Mouse (Mus musculus): ENCODE data around the gene Pea15a. TPM values are rescaled to one million over a fixed set of nuclear protein-coding genes. Genes with fewer than 3 reads are reported as not detected.
"Not testable (repeated sequence)": the region's sequence is repeated elsewhere in the genome, so short reads cannot be mapped to it uniquely, and the experiment has no call there.

The Pea15a gene
- polyA plus RNA-seq (2015; fragmentation: Nextera tagmentation; extraction: Ambion mirVana), result 136 and 153 TPM in 2 replicates

DNA sequence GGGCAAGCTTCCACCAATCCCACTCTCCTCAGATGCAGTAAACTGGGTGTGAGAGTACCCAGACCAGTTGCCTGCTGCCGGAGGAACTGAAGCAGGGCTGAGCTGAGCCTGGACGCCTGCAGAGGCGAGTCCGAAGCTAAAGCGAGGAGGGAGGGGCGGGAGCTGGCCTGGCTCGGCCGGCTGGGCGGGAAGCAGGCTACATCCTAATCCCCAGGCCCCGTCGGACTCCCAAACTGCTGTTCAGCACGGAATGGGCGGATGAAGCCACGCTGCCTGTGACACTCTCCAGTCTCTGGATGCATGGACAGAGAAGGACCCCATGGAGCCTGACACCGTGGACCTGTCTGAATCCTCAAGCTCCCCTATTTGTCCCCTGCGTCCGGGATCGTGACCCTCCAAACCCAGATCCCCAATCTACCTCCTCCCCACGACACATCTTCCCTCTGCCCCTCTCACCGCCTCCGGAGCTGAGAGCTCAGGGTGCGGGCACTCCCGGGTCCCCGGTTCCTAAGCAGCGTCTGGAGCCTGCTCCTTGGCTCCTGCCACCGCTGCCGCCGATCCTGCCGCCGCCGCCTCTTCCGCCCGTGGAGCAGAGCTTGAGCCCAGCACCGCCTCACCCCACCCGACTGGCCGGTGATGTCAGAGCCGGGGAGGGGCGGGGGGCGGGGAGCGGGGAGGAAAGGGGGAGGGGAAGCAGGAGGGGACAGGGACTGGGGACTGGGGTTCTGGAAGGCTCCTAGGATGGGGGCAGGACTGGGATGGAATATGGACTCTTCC lies at the start of gene Pea15a:
Pea15a (minus strand) TSS at position 664 of the 777 bp plus-strand sequence.
- H3K36me3 ChIP-seq, result peaks cover 8% of the 10 kb centered on the region
- peak; percentile 81 for ATAC-seq (ENCODE audit: insufficient number of reproducible peaks, low FRiP score, low TSS enrichment, low read depth)
- H3K4me1 ChIP-seq, result peaks cover 56% of the 10 kb centered on the region

DNA sequence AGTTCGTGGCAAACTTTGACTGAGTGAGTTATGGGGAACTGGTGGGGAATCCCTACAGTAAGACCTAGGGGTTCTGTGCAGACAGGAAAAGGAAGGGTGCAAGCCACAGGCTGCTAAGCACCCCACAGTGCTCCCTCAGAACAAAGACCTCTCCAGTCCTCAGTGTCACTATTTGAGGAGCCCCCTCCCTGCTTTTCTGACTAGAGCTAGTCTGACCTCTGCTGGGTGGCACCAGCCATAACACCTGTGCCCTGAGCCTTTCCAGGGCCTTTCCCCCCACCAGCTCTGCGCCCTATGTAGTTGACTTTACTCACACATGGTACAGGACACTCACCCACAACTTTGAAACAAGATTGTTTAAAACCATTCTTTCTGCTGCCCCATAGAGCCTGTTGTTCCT lies 41.1 kb upstream of the Pea15a start:
- Histone ChIP-seq H3K9ac (no peak overlapping the region), H3K36me3 (no peaks in the 10 kb centered on the region), H3K9me3 (no peaks in the 10 kb centered on the region), H3K4me3 (no peak overlapping the region), H3K27ac (no peak overlapping the region), H3K4me1 (peaks cover 9% of the 10 kb centered on the region), H3K4me2 (no peak overlapping the region), H3K27me3 (peaks cover 16% of the 10 kb centered on the region; the same call in 1 of the 2 replicates)
- ATAC-seq (ENCODE audit: insufficient number of reproducible peaks, low FRiP score, low TSS enrichment, low read depth), result no peak
- WGBS, result 35% methylated on average over 2 of the region's 2 CpGs

More for the DNA sequence above, at the start of gene Pea15a:
- H3K27ac ChIP-seq, result peak within 1 kb of the TSS; percentile 91
- peak within 1 kb of the TSS; percentile 71 for H3K4me3 ChIP-seq
- no peaks in the 10 kb centered on the region for H3K9me3 ChIP-seq
- H3K27me3 ChIP-seq, result no peaks in the 10 kb centered on the region
- H3K4me2 ChIP-seq, result peak within 1 kb of the TSS; percentile 67
- WGBS, result under 1% methylated on average over 38 of the region's 40 CpGs
- peak within 1 kb of the TSS; percentile 76 for H3K9ac ChIP-seq

DNA sequence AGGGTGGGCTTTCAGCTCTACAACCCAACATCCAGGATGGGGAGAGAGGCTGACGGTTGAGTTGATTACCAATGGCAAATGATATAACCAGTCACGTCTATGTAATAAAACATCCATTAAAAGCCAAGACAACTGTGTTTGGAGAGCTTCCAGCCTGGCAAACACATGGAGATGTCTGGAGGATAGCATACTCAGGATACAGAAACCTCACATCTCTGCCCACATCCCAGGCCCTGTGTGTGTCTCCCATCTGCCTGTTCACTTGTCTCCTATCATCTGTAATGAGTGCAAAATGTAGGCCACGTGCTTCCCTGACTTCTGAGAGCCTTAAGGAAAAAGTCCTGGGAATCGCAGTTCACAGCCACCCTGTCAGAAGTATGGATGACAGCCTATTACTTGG lies 40.6 kb upstream of the Pea15a start:
- Histone ChIP-seq H3K9ac (no peak overlapping the region), H3K27me3 (peaks cover 16% of the 10 kb centered on the region; the same call in 1 of the 2 replicates), H3K4me1 (peaks cover 9% of the 10 kb centered on the region), H3K4me2 (no peak overlapping the region), H3K36me3 (no peaks in the 10 kb centered on the region), H3K4me3 (no peak overlapping the region), H3K27ac (no peak overlapping the region), H3K9me3 (no peaks in the 10 kb centered on the region)
- 58% methylated on average over 4 of the region's 4 CpGs for WGBS
- ATAC-seq (ENCODE audit: insufficient number of reproducible peaks, low FRiP score, low TSS enrichment, low read depth), result no peak

DNA sequence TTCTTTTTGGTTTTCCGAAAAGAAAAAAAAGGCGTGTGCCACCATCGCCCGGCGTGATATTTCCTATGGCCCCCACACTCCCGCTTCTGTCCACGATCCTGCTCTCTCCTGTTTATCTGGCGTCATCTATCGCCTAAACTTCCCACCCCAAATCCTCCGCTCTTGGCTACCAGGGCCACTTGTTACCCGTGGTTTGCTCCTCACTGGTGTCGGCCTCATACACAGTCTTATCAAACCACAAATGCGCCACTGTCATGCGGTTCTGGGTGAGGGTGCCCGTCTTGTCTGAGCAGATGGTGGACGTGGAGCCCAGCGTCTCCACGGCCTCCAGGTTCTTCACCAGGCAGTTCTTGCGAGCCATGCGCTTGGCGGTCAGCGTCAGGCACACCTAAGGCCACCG lies 38.0 kb upstream of the Pea15a start:
- H3K4me3 ChIP-seq; H3K9ac ChIP-seq; ATAC-seq (ENCODE audit: insufficient number of reproducible peaks, low FRiP score, low TSS enrichment, low read depth); H3K4me1 ChIP-seq; H3K27ac ChIP-seq; H3K36me3 ChIP-seq; H3K9me3 ChIP-seq: not testable (repeated sequence)
- WGBS, result 43% methylated on average over 23 of the region's 23 CpGs
- 0 out of 2 replicates have a peak overlapping the region, but pooled peaks have one; percentile 8 for H3K4me2 ChIP-seq
- H3K27me3 ChIP-seq, result peaks cover 16% of the 10 kb centered on the region; the same call in 1 of the 2 replicates

DNA sequence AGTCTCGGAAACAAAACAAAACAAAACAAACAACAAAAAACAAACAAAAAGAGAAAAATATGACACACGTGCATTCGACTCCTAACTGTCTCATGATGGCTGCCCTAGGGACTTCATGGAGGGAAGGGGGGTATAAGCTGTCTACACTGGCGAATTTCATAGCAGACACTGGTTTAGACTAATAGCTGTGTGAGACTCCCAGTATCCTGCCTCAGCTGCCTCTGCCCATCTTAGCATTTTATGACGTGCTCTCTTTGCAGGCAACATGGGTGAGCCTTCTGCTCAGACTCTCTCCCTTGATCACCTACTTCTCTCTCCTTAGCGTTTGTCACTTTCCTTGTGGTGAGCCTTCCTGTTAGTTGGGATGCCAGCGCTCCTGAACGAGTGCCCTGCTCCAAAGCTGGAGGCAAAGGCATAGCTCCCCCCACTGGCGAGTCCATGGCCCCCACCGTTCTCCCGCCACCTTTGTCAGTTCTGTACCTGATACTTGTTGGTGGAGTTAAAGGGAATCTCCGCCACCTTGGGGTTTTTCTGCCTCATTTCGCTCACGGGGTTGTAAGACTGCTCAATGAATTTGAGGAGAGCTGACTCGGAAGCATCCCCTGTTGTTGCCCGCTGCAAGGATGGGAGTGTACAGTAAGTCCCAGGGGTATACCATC lies 37.1 kb upstream of the Pea15a start:
- peaks cover 9% of the 10 kb centered on the region for H3K4me1 ChIP-seq
- peaks cover 16% of the 10 kb centered on the region; the same call in 1 of the 2 replicates for H3K27me3 ChIP-seq
- H3K4me3 ChIP-seq, result no peak overlapping the region
- H3K36me3 ChIP-seq, result no peaks in the 10 kb centered on the region
- no peak for ATAC-seq (ENCODE audit: insufficient number of reproducible peaks, low FRiP score, low TSS enrichment, low read depth)
- WGBS, result 25% methylated on average over 16 of the region's 16 CpGs
- no peaks in the 10 kb centered on the region for H3K9me3 ChIP-seq
- H3K4me2 ChIP-seq, result no peak overlapping the region
- no peak overlapping the region for H3K9ac ChIP-seq
- H3K27ac ChIP-seq, result no peak overlapping the region

DNA sequence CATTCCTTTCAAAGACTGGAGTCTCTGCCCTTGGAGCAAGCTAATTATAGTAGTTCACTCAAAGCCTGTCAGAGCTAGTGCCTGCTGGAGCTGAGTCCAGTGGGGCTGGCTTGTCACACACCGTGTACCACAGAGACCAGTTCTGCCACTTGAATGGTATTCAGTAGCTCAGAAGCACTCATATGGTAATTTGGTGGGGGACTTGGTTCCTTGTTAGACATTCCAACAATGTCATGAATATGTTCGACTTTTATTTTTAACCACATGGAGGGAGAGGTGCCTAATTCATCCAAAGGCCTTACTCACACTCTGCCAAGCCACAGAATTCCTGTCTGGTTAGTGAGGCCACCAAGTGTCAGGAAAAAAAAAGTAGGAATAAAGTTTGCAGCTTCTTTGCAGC lies 35.8 kb upstream of the Pea15a start:
- H3K36me3 ChIP-seq, result no peaks in the 10 kb centered on the region
- H3K4me2 ChIP-seq, result no peak overlapping the region
- H3K27me3 ChIP-seq, result peaks cover 16% of the 10 kb centered on the region; the same call in 1 of the 2 replicates
- H3K9ac ChIP-seq, result no peak overlapping the region
- H3K4me1 ChIP-seq, result peaks cover 9% of the 10 kb centered on the region
- no peak overlapping the region for H3K27ac ChIP-seq
- no peak overlapping the region for H3K4me3 ChIP-seq
- ATAC-seq (ENCODE audit: insufficient number of reproducible peaks, low FRiP score, low TSS enrichment, low read depth), result peak; percentile 70
- H3K9me3 ChIP-seq, result no peaks in the 10 kb centered on the region
- 34% methylated on average over 2 of the region's 2 CpGs for WGBS

DNA sequence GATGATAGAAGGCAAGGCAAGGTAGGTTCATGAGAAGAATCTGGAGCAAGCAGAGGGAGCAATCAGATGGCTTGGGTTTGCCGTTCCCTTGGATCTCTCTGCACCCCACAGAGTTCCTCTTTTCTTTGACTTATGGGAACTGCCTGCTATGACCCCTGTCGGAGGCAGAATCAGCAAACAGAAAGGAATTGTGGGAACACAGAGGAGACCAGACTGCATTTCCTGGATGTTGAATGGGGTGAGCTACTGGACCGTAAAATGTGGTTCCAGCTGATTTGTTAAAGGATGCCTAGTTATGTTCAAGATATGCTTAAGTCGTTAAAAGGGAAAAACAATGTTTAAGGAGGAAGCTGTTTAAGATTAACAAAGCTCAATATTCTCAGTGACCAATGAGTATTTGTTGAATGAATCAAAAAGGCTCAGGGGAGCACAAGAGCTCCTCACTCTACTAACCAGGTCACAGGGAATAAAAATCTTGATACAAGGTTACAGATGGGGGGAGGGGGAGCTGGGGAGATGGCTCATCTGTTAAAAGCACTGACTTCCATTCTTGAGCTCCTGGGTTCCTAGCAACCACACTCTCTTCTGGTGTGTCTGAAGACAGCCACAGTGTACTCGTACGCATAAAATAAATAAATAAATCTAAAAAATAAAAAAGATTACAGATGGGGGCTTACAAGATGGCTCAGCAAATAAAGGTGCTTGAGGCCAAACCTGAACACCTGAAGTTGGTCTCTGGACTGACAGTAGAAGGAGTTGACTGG lies 34.5 kb upstream of the Pea15a start:
- H3K4me3 ChIP-seq, result no peak overlapping the region
- peaks cover 9% of the 10 kb centered on the region for H3K4me1 ChIP-seq
- no peak for ATAC-seq (ENCODE audit: insufficient number of reproducible peaks, low FRiP score, low TSS enrichment, low read depth)
- H3K9ac ChIP-seq, result no peak overlapping the region
- no peak overlapping the region for H3K4me2 ChIP-seq
- WGBS, result 61% methylated on average over 6 of the region's 6 CpGs
- no peaks in the 10 kb centered on the region for H3K36me3 ChIP-seq
- no peaks in the 10 kb centered on the region for H3K9me3 ChIP-seq
- H3K27me3 ChIP-seq, result peaks cover 16% of the 10 kb centered on the region; the same call in 1 of the 2 replicates
- H3K27ac ChIP-seq, result no peak overlapping the region

DNA sequence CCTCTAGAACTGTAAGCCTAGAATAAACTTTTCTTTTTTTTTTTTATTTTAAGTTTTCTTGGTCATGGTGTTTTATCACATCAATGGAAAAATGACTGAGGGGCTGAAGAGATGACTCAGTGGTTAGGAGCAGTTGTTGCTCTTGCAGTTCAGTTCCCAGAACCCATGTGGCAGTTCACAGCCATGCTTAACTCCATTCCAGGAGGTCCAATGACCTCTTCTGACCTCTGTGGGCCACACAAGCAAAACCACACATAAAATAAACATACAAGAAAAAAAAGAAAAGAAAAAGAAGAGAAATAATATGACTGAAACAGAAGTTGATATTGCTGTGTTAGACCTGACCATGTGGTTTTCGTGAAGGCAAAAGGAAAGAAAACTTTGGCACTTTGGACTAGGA lies 22.6 kb upstream of the Pea15a start:
- Histone ChIP-seq H3K36me3 (no peaks in the 10 kb centered on the region), H3K27me3 (no peaks in the 10 kb centered on the region), H3K4me1 (no peaks in the 10 kb centered on the region), H3K9me3 (no peaks in the 10 kb centered on the region), H3K27ac (no peak overlapping the region), H3K4me3 (no peak overlapping the region), H3K9ac (no peak overlapping the region), H3K4me2 (no peak overlapping the region)
- ATAC-seq (ENCODE audit: insufficient number of reproducible peaks, low FRiP score, low TSS enrichment, low read depth), result no peak
- WGBS, result 88% methylated on average over 1 of the region's 1 CpGs

DNA sequence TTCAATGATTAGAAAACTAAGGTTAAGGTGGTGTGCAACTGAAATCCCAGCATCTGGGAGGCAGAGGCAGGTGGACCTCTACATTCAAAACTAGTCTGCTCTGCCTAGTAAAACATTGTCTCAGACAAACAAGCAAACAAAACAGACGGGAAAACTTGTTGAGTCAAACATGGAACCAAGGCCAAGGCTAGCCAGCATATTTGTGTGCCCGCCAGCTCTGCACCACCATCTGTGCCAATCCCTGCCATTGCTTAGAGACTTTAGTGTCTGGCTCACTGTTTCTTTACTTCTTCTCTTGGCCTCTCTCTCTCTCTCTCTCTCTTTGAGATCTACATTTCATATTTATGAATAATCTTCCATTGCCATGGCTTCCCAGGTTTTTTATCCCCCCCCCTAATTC lies 21.6 kb upstream of the Pea15a start:
- H3K4me3 ChIP-seq, result no peak overlapping the region
- ATAC-seq (ENCODE audit: insufficient number of reproducible peaks, low FRiP score, low TSS enrichment, low read depth), result no peak
- no peaks in the 10 kb centered on the region for H3K36me3 ChIP-seq
- H3K27ac ChIP-seq, result no peak overlapping the region
- WGBS, result 83% methylated on average over 2 of the region's 2 CpGs
- H3K9ac ChIP-seq, result no peak overlapping the region
- no peaks in the 10 kb centered on the region for H3K27me3 ChIP-seq
- H3K4me2 ChIP-seq, result no peak overlapping the region
- no peaks in the 10 kb centered on the region for H3K9me3 ChIP-seq
- H3K4me1 ChIP-seq, result no peaks in the 10 kb centered on the region

DNA sequence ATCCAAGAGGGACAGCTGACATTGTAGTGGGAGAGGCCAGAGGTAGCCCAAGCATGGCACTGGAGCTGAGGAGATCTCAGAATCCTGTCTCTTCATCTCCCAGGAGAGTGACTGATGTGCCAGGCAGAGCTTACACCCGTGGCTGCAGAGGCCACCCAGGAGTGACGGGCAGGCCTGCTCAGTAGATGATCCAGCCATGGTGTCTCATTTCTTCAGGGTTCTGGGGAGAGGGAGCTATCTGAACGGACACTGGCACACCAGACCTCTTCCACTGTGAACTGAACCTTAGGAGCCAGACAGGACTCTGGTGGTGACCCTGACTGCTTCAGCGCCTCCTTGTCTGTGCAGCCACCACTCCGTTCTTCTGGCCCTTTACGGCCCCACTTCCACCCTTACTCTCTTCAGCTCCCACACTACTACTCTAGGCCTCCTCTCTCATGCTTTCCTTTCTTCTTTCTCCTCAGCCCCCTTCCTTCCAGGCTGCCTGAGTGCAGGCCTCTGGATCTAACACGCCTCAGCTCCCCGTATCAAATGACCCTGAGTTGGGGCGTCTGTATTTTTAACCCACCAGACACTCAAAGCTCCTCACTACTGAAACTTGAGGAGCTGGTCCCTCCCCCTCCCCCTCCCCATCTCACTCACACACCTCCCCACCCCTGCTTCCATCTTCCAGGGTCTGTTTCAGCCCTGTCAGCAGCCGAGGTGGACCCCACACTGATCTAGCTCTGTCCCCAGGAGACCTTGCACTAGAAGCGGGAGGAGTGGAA lies 14.9 kb upstream of the Pea15a start:
- peak; percentile 58 for ATAC-seq (ENCODE audit: insufficient number of reproducible peaks, low FRiP score, low TSS enrichment, low read depth)
- Histone ChIP-seq H3K9me3 (no peaks in the 10 kb centered on the region), H3K27me3 (no peaks in the 10 kb centered on the region), H3K4me3 (no peak overlapping the region), H3K4me1 (peaks cover 51% of the 10 kb centered on the region), H3K4me2 (no peak overlapping the region), H3K36me3 (no peaks in the 10 kb centered on the region), H3K9ac (no peak overlapping the region), H3K27ac (peak overlapping the region; percentile 87)
- 27% methylated on average over 11 of the region's 11 CpGs for WGBS

DNA sequence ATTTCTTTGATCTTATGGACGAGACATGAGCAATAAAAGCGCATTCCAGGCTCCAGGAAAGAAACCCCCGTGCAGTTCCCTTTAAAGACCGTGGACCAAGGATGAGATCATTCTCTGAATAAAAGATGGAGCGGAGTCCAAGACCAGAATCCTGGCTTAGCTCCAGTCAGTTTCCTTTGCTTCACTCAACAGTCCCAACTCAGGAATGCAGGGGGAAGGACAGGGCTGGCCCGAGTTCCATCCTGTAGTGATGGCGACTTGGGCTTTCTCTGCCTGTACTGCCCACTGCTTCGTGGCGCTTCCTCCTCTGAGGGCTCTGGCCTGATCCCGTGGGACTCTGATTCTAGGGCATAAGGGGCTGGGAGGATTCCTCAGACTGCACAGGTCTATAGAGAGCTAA lies 13.8 kb upstream of the Pea15a start:
- no peak overlapping the region for H3K9ac ChIP-seq
- H3K36me3 ChIP-seq, result no peaks in the 10 kb centered on the region
- peak overlapping the region; percentile 87 for H3K27ac ChIP-seq
- 26% methylated on average over 10 of the region's 10 CpGs for WGBS
- H3K9me3 ChIP-seq, result no peaks in the 10 kb centered on the region
- peaks cover 51% of the 10 kb centered on the region for H3K4me1 ChIP-seq
- no peak overlapping the region for H3K4me3 ChIP-seq
- H3K4me2 ChIP-seq, result no peak overlapping the region
- peak; percentile 64 for ATAC-seq (ENCODE audit: insufficient number of reproducible peaks, low FRiP score, low TSS enrichment, low read depth)
- H3K27me3 ChIP-seq, result no peaks in the 10 kb centered on the region
